Mouse (Mus musculus) lung, postnatal 0 days (tissue): ENCODE data around the gene Neu3.
"Not testable (repeated sequence)": the region's sequence is repeated elsewhere in the genome, so short reads cannot be mapped to it uniquely, and the experiment has no call there.

Source experiments
- CTCF ChIP-seq: IDR thresholded peaks from 2 replicates; pipeline ENCODE4 v1.5.1; 2016; ENCODE audit warnings: antibody characterized with exemption, mild to moderate bottlenecking
- EP300 ChIP-seq: IDR thresholded peaks from 2 replicates; pipeline ENCODE4 v1.6.1; 2016; ENCODE audit warnings: antibody characterized with exemption, mild to moderate bottlenecking, control low read depth

GRCm38 (mm10) chr7:99807043-99807442, 21.2 kb downstream of the Neu3 start:
- not testable (repeated sequence) for TF ChIP-seq CTCF
- peak; percentile 80 for TF ChIP-seq EP300
